Mouse (Mus musculus): ENCODE data around the gene Afg1l.

The Afg1l gene

GRCm38 (mm10) chr10:42383708-42384107, 94.7 kb downstream of the Afg1l start:
- no peak for DNase-seq (ENCODE audit: extremely low spot score)

GRCm38 (mm10) chr10:42364216-42364615, 114.1 kb downstream of the Afg1l start:
- no peak for DNase-seq (ENCODE audit: extremely low spot score)

GRCm38 (mm10) chr10:42355980-42356379, 122.4 kb downstream of the Afg1l start:
- DNase-seq (ENCODE audit: extremely low spot score): peak; percentile 35

- no peak for DNase-seq (ENCODE audit: extremely low spot score)
Measured at GRCm38 (mm10) chr10:42347986-42348385, 130.4 kb downstream of the Afg1l start.

GRCm38 (mm10) chr10:42347127-42347526, 131.2 kb downstream of the Afg1l start:
- DNase-seq (ENCODE audit: extremely low spot score): no peak

GRCm38 (mm10) chr10:42346179-42346877, 132.0 kb downstream of the Afg1l start:
- DNase-seq (ENCODE audit: extremely low spot score): peak; percentile 15

GRCm38 (mm10) chr10:42342714-42343113, 135.7 kb downstream of the Afg1l start:
- DNase-seq (ENCODE audit: extremely low spot score): no peak

- no peak for DNase-seq (ENCODE audit: extremely low spot score)
Measured at GRCm38 (mm10) chr10:42341815-42342457, 136.4 kb downstream of the Afg1l start.

GRCm38 (mm10) chr10:42340426-42340793, 138.0 kb downstream of the Afg1l start:
- DNase-seq (ENCODE audit: extremely low spot score): no peak

GRCm38 (mm10) chr10:42339773-42340425, 138.5 kb downstream of the Afg1l start:
- DNase-seq (ENCODE audit: extremely low spot score): no peak

GRCm38 (mm10) chr10:42338456-42338855, 139.9 kb downstream of the Afg1l start:
- DNase-seq (ENCODE audit: extremely low spot score): no peak

GRCm38 (mm10) chr10:42327576-42327975, 150.8 kb downstream of the Afg1l start:
- DNase-seq (ENCODE audit: extremely low spot score): peak; percentile 39

- DNase-seq (ENCODE audit: extremely low spot score): no peak
Measured at GRCm38 (mm10) chr10:42325305-42325704, 153.1 kb downstream of the Afg1l start.

GRCm38 (mm10) chr10:42323978-42324377, 154.4 kb downstream of the Afg1l start:
- no peak for DNase-seq (ENCODE audit: extremely low spot score)

GRCm38 (mm10) chr10:42313222-42313786, 165.1 kb downstream of the Afg1l start:
- no peak for DNase-seq (ENCODE audit: extremely low spot score)

GRCm38 (mm10) chr10:42312557-42312956, 165.8 kb downstream of the Afg1l start:
- no peak for DNase-seq (ENCODE audit: extremely low spot score)

GRCm38 (mm10) chr10:42308687-42308987, 169.7 kb downstream of the Afg1l start:
- DNase-seq (ENCODE audit: extremely low spot score): no peak

- DNase-seq (ENCODE audit: extremely low spot score): peak; percentile 85
Measured at GRCm38 (mm10) chr10:42307980-42308686, 170.2 kb downstream of the Afg1l start.

GRCm38 (mm10) chr10:42306422-42306821, 171.9 kb downstream of the Afg1l start:
- DNase-seq (ENCODE audit: extremely low spot score): no peak

- DNase-seq (ENCODE audit: extremely low spot score): no peak
Measured at GRCm38 (mm10) chr10:42300805-42301204, 177.6 kb downstream of the Afg1l start.

- no peak for DNase-seq (ENCODE audit: extremely low spot score)
Measured at GRCm38 (mm10) chr10:42299967-42300366, 178.4 kb downstream of the Afg1l start.

- DNase-seq (ENCODE audit: extremely low spot score): no peak
Measured at GRCm38 (mm10) chr10:42299426-42299825, 178.9 kb downstream of the Afg1l start.
